Mouse (Mus musculus) bone marrow macrophage, adult 2 months (primary cell): ENCODE data around the gene Ntm.

Experiments
- CTCF ChIP-seq: IDR thresholded peaks from 2 replicates; pipeline ENCODE4 v1.5.1; 2012; ENCODE audit warnings: low read depth, mild to moderate bottlenecking, low read length, moderate library complexity
- POLR2A ChIP-seq: IDR thresholded peaks from 2 replicates; pipeline ENCODE4 v1.6.1; 2012; ENCODE audit warnings: mild to moderate bottlenecking, low read depth, low read length, borderline replicate concordance

- TF ChIP-seq POLR2A: no peak
- TF ChIP-seq CTCF: no peak
Measured at GRCm38 (mm10) chr9:29025603-29026002, 937.3 kb downstream of the Ntm start.
